Mouse (Mus musculus) embryonic facial prominence, embryonic 12.5 days (tissue): Measurements from ENCODE around the gene Prkce. TPM values are rescaled to one million over a fixed set of nuclear protein-coding genes. Genes with fewer than 3 reads are reported as not detected.
A peak's percentile ranks its signal among the peaks of the same experiment; 100 is the strongest.

ENCODE experiments used
- ATAC-seq: fragments of 200-750 bp; cut with Nextera tagmentation; 2 replicates; pipeline ENCODE4 v1.8.0; 2017; ENCODE audit not compliant: insufficient number of reproducible peaks, insufficient read depth, low FRiP score, low TSS enrichment
- H3K27ac ChIP-seq: fragments of 300-500 bp; sonication (generic); 2 replicates; pipeline ENCODE4 v1.5.1; 2016; ENCODE audit warnings: mild to moderate bottlenecking
- H3K27me3 ChIP-seq: fragments of 300-500 bp; sonication (generic); 2 replicates; pipeline ENCODE4 v1.6.1; 2016; ENCODE audit warnings: mild to moderate bottlenecking, moderate library complexity
- H3K36me3 ChIP-seq: fragments of 300-500 bp; sonication (generic); 2 replicates; pipeline ENCODE4 v1.6.1; 2016; ENCODE audit warnings: mild to moderate bottlenecking
- H3K4me1 ChIP-seq: fragments of 300-500 bp; sonication (generic); 2 replicates; pipeline ENCODE4 v1.6.1; 2016
- H3K4me2 ChIP-seq: fragments of 300-500 bp; sonication (generic); replicated peaks from 2 replicates; pipeline ENCODE4 v1.6.1; 2016; ENCODE audit warnings: mild to moderate bottlenecking, moderate library complexity
- H3K4me3 ChIP-seq: fragments of 300-500 bp; sonication (generic); 2 replicates; pipeline ENCODE4 v1.5.1; 2016; ENCODE audit warnings: mild to moderate bottlenecking
- H3K9ac ChIP-seq: fragments of 300-500 bp; sonication (generic); 2 replicates; pipeline ENCODE4 v1.6.1; 2016; ENCODE audit warnings: mild to moderate bottlenecking, moderate library complexity
- H3K9me3 ChIP-seq: fragments of 300-500 bp; sonication (generic); 2 replicates; pipeline ENCODE4 v1.6.1; 2016; ENCODE audit warnings: mild to moderate bottlenecking, moderate library complexity
- WGBS: fragments of 180-500 bp; shearing (Covaris S2); methylation state at CpG from one replicate; pipeline ENCODE4 v1.1.7; 2016; 5-methylcytosine and 5-hydroxymethylcytosine counted together
- polyA plus RNA-seq: library from polyadenylated mRNA; unstranded; fragments of >200 nt; fragmentation: Nextera tagmentation; extraction: Ambion mirVana; gene quantifications from 2 replicates; pipeline ENCODE4 v1.2.1, GENCODE M21; 2016

Gene Prkce
- polyA plus RNA-seq, 1 experiment from 2014 or later, result 9.8 TPM

DNA sequence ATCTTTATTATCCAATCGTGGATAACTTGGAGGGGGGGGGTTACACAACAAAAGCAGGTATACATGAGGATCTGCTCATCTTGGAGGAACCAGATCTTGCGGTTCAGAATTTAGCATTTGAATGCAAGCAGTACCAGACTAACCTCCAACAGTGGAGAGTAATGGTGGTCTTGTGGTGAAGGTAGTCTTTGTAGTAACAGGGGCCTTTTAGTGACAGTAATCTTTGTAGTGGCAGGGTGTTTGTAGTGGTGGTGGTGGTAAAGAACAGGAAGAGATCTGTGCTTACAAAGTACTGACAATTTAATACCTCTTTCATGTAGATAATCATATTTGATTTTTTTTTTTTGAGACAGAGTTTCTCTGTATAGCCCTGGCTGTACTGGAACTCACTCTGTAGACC is 267.2 kb downstream of the Prkce start:
- Histone ChIP-seq H3K27me3 (no peaks in the 10 kb centered on the region), H3K4me3 (no peak overlapping the region), H3K9me3 (no peaks in the 10 kb centered on the region), H3K4me1 (0 out of 2 replicates have a peak, but pooled peaks cover 3% of the 10 kb centered on the region), H3K9ac (no peak overlapping the region), H3K27ac (no peak overlapping the region), H3K4me2 (no peak overlapping the region), H3K36me3 (no peaks in the 10 kb centered on the region)
- WGBS, result 68% methylated on average over 2 of the region's 2 CpGs
- no peak for ATAC-seq

DNA sequence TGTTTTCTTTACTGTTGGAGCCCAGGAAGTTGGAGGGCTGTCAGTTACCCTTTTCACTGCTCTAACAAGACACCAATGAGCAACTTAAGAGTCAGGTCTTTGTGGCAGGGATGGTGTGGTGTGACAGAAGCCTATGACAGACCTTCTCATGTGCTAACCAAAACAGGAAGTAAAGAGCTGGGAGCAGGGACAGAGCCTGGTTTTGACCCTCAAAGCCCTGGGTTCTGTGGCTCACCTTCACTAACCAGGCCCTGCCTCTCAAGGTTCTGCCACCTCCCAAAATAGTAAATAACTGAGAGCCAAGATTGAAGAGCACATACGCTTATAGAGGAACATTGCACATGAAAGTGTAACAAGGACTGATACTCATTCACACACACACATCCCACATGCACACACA is 268.0 kb downstream of the Prkce start:
- Histone ChIP-seq H3K27me3 (no peaks in the 10 kb centered on the region), H3K4me1 (0 out of 2 replicates have a peak, but pooled peaks cover 3% of the 10 kb centered on the region), H3K36me3 (no peaks in the 10 kb centered on the region), H3K4me3 (no peak overlapping the region), H3K9me3 (no peaks in the 10 kb centered on the region), H3K4me2 (no peak overlapping the region), H3K9ac (no peak overlapping the region), H3K27ac (no peak overlapping the region)
- no peak for ATAC-seq
- WGBS, result 100% methylated on average over 1 of the region's 1 CpGs

DNA sequence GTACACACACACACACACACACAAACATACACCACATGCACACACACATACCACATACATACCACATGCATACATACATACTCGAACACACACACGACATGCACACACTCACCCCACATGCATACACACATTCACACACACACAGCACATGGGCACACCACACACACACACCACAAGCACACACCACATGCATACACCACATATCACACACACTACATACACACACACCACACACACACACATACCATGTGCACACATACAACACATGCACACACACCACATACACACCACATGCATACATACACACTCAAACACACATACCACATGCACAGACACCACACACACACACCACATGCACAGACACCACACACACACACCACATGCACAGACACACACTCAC is 268.4 kb downstream of the Prkce start:
- Histone ChIP-seq H3K9me3 (no peaks in the 10 kb centered on the region), H3K4me2 (no peak overlapping the region), H3K36me3 (no peaks in the 10 kb centered on the region), H3K27me3 (no peaks in the 10 kb centered on the region), H3K27ac (no peak overlapping the region), H3K9ac (no peak overlapping the region), H3K4me3 (no peak overlapping the region), H3K4me1 (0 out of 2 replicates have a peak, but pooled peaks cover 3% of the 10 kb centered on the region)
- 97% methylated on average over 2 of the region's 2 CpGs for WGBS
- 0 out of 2 replicates have a peak, but pooled peaks have one; percentile 47 for ATAC-seq

DNA sequence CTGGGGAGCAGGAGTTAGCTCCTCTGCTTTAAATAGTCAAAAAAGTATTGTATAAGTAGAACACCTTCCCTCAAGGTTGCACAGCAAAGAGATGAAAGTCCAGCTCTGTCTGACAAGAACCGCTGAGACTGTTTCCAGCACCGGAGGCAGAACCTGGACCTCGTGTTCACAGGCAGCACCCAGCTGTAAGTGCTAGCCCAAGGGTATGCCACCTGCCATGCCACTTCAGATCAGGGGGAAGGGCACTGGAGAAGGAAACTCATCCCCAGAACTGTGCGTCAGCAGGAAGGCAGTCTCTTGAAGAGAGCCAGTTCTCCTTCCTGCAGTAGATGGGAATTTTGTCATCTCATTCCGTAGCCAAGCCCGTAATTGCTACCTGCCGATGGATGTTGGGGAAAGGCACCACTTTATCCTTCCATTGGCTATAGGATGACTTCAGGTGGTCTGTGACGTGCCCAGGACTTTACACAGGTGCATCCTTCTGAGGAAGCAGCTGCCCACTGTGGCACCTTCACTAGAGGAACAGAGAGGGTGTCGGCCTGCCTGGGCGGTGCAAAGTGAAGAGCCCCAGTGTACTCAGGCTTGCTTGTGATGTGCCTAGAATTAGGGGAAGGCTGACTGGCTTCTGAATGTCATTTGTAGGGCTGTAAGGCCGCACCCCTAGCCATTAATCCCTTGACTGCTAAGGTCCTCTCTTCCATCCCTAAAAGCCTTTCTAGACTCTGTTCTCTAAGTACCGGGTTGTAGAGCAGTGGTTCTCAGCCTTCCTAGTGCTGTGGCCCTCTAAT is 269.2 kb downstream of the Prkce start:
- 0 out of 2 replicates have a peak, but pooled peaks cover 3% of the 10 kb centered on the region for H3K4me1 ChIP-seq
- no peak overlapping the region for H3K4me2 ChIP-seq
- 92% methylated on average over 12 of the region's 12 CpGs for WGBS
- no peaks in the 10 kb centered on the region for H3K27me3 ChIP-seq
- H3K9ac ChIP-seq, result no peak overlapping the region
- no peaks in the 10 kb centered on the region for H3K36me3 ChIP-seq
- H3K9me3 ChIP-seq, result no peaks in the 10 kb centered on the region
- H3K27ac ChIP-seq, result no peak overlapping the region
- no peak for ATAC-seq
- no peak overlapping the region for H3K4me3 ChIP-seq

DNA sequence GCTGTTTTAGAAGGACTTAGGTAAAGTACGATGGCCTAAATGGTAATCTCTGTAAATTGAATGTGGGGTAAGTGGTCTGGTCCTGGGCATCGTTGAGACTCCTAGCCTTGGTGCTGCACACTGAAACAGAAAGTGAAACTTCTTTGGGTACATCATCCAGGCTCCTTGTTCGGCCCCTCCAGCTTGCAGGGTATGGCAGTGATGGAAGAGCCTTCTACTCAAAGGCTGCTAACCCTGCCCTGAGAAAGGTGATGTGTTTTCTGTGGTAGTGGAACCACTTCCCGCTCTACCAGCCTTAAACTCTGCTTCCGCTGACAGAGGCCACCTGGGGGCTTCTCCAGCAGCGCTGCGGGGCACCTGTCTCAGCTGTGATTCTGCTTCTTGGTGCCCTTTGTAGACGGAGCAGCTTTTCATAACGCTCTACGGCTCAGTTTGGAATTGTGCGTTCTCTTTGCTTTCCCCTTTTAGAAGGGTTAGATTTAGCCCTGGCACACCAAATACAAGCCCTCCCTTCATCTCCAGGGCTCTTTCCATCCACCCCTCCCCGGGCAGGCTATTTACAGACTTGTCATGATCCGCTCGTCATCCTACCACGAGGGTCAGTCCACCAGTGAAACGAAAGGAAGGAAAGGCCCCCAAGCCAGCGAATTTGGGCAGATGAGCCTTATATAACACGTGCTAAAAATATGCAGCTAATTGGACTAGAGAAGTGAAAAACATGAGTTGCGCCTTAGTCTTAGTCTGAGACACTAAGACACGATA is 270.1 kb downstream of the Prkce start:
- Histone ChIP-seq H3K9ac (no peak overlapping the region), H3K4me2 (no peak overlapping the region), H3K9me3 (no peaks in the 10 kb centered on the region), H3K27ac (no peak overlapping the region), H3K27me3 (no peaks in the 10 kb centered on the region), H3K4me3 (no peak overlapping the region), H3K36me3 (no peaks in the 10 kb centered on the region), H3K4me1 (0 out of 2 replicates have a peak, but pooled peaks cover 3% of the 10 kb centered on the region)
- WGBS, result 82% methylated on average over 20 of the region's 20 CpGs
- no peak for ATAC-seq

DNA sequence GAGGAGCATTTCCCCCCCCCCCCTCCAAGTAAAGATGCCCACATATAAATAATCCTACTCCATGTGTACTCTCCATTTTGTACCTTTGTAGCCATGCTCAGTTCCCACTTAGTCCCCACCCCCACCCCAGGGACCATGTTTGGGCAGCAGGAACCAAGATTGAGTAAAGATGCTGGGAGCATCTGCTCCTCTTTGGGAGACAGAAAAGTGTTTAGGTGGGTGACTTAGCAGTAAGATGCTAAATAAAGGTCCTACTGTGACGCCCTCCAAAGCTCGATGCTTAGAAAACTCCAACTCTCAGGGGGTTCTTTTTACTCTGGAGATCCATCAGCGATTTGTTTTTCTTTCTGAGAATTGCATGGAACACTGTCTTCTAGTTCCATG is 270.7 kb downstream of the Prkce start:
- no peak overlapping the region for H3K27ac ChIP-seq
- no peak overlapping the region for H3K9ac ChIP-seq
- 0 out of 2 replicates have a peak, but pooled peaks cover 3% of the 10 kb centered on the region for H3K4me1 ChIP-seq
- no peak overlapping the region for H3K4me3 ChIP-seq
- no peaks in the 10 kb centered on the region for H3K9me3 ChIP-seq
- no peak for ATAC-seq
- no peaks in the 10 kb centered on the region for H3K27me3 ChIP-seq
- WGBS, result 82% methylated on average over 3 of the region's 3 CpGs
- no peaks in the 10 kb centered on the region for H3K36me3 ChIP-seq
- no peak overlapping the region for H3K4me2 ChIP-seq

DNA sequence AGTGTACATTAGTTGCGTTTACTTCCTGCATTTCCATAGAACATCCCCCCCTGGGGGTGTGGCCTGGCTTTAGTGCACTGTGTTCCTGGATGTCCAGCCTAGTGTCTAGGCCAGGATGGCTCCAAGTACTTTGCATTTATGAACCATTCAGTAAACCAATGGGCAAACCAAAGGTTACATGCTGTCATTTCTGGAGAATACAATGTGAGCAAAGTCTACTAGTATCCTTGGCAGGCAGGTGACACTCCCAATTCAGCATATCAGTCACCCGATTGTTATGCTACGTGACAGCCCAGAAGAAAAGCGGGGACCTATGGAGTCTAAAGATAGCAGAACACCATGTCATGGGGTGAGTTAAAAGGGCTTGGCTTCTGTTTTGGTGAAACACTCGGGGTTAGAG is 271.2 kb downstream of the Prkce start:
- Histone ChIP-seq H3K36me3 (no peaks in the 10 kb centered on the region), H3K9me3 (no peaks in the 10 kb centered on the region), H3K9ac (no peak overlapping the region), H3K27ac (no peak overlapping the region), H3K4me1 (0 out of 2 replicates have a peak, but pooled peaks cover 3% of the 10 kb centered on the region), H3K27me3 (no peaks in the 10 kb centered on the region), H3K4me3 (no peak overlapping the region), H3K4me2 (no peak overlapping the region)
- no peak for ATAC-seq
- 84% methylated on average over 5 of the region's 5 CpGs for WGBS

DNA sequence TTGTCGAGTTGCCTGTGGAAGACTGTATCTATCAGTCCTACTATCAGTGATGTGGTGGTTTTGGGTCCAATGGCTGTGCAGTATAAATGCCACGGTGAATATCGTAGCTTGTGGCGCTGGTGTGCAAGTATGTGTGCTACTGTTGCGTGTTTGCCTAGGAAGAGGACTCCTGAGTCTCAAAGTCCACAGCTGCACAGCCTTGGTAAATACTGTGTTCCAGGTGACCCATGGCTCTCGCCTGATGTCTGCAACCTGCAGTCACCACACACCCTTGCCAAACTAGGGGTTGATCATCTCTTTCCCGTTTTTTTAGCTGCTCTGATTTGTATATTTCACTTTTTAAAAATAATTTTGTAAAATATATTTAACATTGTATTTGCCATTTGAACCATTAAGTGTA is 273.5 kb downstream of the Prkce start:
- no peak overlapping the region for H3K27ac ChIP-seq
- ATAC-seq, result no peak
- peaks cover 9% of the 10 kb centered on the region for H3K4me1 ChIP-seq
- 91% methylated on average over 7 of the region's 7 CpGs for WGBS
- no peaks in the 10 kb centered on the region for H3K27me3 ChIP-seq
- H3K4me3 ChIP-seq, result no peak overlapping the region
- no peaks in the 10 kb centered on the region for H3K9me3 ChIP-seq
- no peak overlapping the region for H3K4me2 ChIP-seq
- H3K36me3 ChIP-seq, result no peaks in the 10 kb centered on the region
- H3K9ac ChIP-seq, result no peak overlapping the region

DNA sequence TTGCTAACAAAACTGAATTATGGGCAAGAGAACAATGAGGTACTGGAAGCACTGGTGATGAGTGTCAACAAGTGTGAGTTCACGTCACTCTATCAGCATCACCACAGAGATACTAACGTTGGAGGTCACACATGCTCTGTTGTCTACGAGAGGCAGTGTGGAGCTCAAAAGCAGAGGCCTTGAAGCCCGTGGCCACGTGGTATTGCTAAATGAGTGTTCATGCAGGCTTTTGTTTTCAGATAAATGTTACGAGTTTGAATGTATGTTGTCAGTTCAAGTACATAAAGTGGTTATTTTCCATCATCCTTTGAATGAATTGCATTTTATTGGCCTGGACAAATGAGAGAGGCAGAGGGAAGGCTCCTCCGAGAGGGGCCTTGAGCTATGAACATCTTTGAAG is 276.3 kb downstream of the Prkce start:
- H3K36me3 ChIP-seq, result no peaks in the 10 kb centered on the region
- peaks cover 6% of the 10 kb centered on the region for H3K4me1 ChIP-seq
- H3K4me2 ChIP-seq, result no peak overlapping the region
- H3K9ac ChIP-seq, result no peak overlapping the region
- no peak overlapping the region for H3K4me3 ChIP-seq
- no peaks in the 10 kb centered on the region for H3K9me3 ChIP-seq
- H3K27ac ChIP-seq, result no peak overlapping the region
- no peaks in the 10 kb centered on the region for H3K27me3 ChIP-seq
- no peak for ATAC-seq
- WGBS, result 77% methylated on average over 7 of the region's 7 CpGs

DNA sequence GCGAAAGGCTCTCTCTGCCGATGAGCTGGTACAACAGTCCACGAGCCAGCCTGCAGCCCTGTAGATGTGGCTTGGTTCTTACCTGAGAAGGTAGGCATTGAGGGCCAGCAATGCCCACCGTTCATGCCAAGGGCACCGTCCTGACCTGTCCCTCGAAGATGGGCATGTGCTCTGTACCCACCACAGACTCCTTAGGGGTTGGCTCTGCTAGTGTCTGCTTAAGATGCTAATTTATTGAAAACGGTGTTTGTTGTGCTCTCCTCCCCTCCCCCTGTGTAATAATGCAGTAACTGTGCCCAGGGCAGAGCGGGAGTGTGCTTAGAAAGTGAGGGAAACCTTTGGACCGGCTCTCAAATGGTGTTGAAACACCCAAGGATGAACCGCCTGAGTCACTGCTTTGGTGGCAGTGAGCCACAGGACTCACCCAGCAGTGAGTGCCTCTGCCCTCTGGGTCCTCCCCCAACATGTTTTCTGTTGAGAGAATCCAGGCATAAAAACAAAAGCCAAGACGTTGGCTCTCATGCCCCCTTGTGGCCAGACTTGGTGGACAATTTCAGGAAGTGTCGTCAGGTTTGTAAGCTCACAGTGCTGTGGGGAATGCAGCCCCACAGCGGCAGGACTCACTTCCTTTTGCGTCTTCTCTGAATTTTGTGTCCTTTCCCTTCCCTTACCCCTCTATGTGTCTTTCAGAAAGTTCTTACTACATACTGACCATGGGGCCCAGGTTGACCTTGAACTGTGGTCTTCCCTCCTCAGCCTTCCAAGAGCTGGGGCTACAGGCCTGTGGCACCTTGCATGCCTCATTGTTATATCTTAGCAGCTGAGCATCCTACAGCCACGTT is 277.2 kb downstream of the Prkce start:
- Histone ChIP-seq H3K9ac (no peak overlapping the region), H3K27ac (no peak overlapping the region), H3K36me3 (no peaks in the 10 kb centered on the region), H3K27me3 (no peaks in the 10 kb centered on the region), H3K4me3 (no peak overlapping the region), H3K4me1 (peaks cover 6% of the 10 kb centered on the region), H3K9me3 (no peaks in the 10 kb centered on the region), H3K4me2 (peak overlapping the region; percentile 18; the same call in 1 of the 2 replicates)
- ATAC-seq, result peak; percentile 56; the same call in 1 of the 2 replicates
- WGBS, result 34% methylated on average over 15 of the region's 15 CpGs

DNA sequence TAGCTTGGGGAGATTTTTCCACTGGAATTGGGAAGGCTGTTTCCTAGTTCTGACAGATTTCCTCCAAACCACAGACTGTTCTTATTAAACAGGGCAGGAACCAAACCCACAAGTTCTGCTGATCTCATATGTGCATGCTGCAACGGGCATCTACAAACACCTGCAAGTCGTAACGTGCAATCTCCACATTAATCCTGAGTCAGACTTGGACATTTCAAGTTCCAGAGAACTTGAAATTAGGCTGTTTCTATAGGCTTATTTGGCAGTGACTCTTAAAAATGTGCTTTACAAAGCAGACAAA is 277.8 kb downstream of the Prkce start:
- 45% methylated on average over 3 of the region's 3 CpGs for WGBS
- Histone ChIP-seq H3K4me2 (no peak overlapping the region), H3K27ac (no peak overlapping the region), H3K4me3 (no peak overlapping the region), H3K4me1 (peaks cover 6% of the 10 kb centered on the region), H3K27me3 (no peaks in the 10 kb centered on the region), H3K9ac (no peak overlapping the region), H3K9me3 (no peaks in the 10 kb centered on the region), H3K36me3 (no peaks in the 10 kb centered on the region)
- no peak for ATAC-seq
